Mouse (Mus musculus): ENCODE results near the gene Fasl.

GRCm38 (mm10) chr1:161766656-161767055, 21.6 kb downstream of the Fasl start:
- TF ChIP-seq CTCF (IDR thresholded peaks at IDR 0.05 in 2 of 3, conservative IDR thresholded peaks at IDR 0.05 in 1 of 3; ENCODE audit: control insufficient read depth in 1 of 3, insufficient read depth in 1 of 3, low read depth in 2 of 3, low read length in 3 of 3, poor library complexity in 1 of 3, severe bottlenecking in 1 of 3) = no peak
- TF ChIP-seq MYB (IDR thresholded peaks at IDR 0.05; ENCODE audit: low read depth, low read length) = no peak
- TF ChIP-seq SIN3A (IDR thresholded peaks at IDR 0.05; ENCODE audit: low read length) = no peak
